Mouse (Mus musculus) left cerebral cortex, adult 18-20 months (tissue): ENCODE measurements around the gene Dennd6a. TPM values are rescaled to one million over a fixed set of nuclear protein-coding genes. Genes with fewer than 3 reads are reported as not detected.
"Not testable (repeated sequence)": the region's sequence is repeated elsewhere in the genome, so short reads cannot be mapped to it uniquely, and the experiment has no call there.

ENCODE experiments used
- DNase-seq, 2 experiments: peaks; one replicate each; pipeline ENCODE4 v3.0.0; 2021 to 2022; ENCODE audit warnings: low spot score in 2 of 2, mixed read lengths in 1 of 2
- long read RNA-seq, 2 experiments: library from polyadenylated mRNA; stranded (forward); transcript quantifications; one replicate each; pipeline ENCODE4 v2.0.0; 2021
- total RNA-seq, 2 experiments: library from RNA; stranded (reverse); gene quantifications; 2 replicates each; pipeline ENCODE4 v1.2.3; 2021

Dennd6a gene
- 10 to 100 TPM; 25.1 to 28.4 TPM for total RNA-seq
- long read RNA-seq, experiment 1, full-length matches to known transcripts = 24 of 37 reads
- long read RNA-seq, experiment 1, partial matches to known transcripts = 4 of 37 reads
- long read RNA-seq, experiment 1, other reads (novel, unspliced or antisense) = 9 of 37 reads
- long read RNA-seq, experiment 2, full-length matches to known transcripts = 17 of 20 reads
- long read RNA-seq, experiment 2, partial matches to known transcripts = 0 of 20 reads
- long read RNA-seq, experiment 2, other reads (novel, unspliced or antisense) = 3 of 20 reads

DNA sequence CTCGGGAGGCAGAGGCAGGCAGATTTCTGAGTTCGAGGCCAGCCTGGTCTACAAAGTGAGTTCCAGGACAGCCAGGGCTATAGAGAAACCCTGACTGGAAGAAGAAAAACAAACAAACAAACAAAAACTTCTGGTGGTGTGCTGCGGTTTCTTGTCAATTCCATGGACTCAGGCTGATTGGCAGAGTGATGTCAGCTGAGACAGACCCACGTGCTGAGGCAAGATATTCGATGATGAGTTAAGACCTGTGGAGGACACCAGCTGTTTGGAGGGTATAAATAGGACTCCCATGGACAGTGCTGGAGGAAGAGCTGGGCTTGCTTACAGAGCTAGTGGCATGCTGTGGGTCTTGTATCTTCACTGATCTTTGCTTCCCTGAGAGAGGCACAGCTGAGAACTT, at the start of gene Dennd6a:
Dennd6a (plus strand) TSS at position 301 of the 400 bp plus-strand sequence.
- not testable (repeated sequence) for DNase-seq

- DNase-seq = no peak
Observed at GRCm38 (mm10) chr14:26525955-26526354, 47.7 kb upstream of the Dennd6a start.

- no peak for DNase-seq
Observed at GRCm38 (mm10) chr14:26528296-26528695, 45.4 kb upstream of the Dennd6a start.

GRCm38 (mm10) chr14:26530350-26530749, 43.3 kb upstream of the Dennd6a start:
- no peak for DNase-seq

- no peak for DNase-seq
Observed at GRCm38 (mm10) chr14:26531410-26532313, 42.0 kb upstream of the Dennd6a start.

- DNase-seq = no peak
Observed at GRCm38 (mm10) chr14:26532752-26533151, 40.9 kb upstream of the Dennd6a start.

- no peak for DNase-seq
Observed at GRCm38 (mm10) chr14:26533267-26533666, 40.4 kb upstream of the Dennd6a start.

- DNase-seq = peak; percentile 30 to 44
Observed at GRCm38 (mm10) chr14:26533821-26534756, 39.6 kb upstream of the Dennd6a start.

DNA sequence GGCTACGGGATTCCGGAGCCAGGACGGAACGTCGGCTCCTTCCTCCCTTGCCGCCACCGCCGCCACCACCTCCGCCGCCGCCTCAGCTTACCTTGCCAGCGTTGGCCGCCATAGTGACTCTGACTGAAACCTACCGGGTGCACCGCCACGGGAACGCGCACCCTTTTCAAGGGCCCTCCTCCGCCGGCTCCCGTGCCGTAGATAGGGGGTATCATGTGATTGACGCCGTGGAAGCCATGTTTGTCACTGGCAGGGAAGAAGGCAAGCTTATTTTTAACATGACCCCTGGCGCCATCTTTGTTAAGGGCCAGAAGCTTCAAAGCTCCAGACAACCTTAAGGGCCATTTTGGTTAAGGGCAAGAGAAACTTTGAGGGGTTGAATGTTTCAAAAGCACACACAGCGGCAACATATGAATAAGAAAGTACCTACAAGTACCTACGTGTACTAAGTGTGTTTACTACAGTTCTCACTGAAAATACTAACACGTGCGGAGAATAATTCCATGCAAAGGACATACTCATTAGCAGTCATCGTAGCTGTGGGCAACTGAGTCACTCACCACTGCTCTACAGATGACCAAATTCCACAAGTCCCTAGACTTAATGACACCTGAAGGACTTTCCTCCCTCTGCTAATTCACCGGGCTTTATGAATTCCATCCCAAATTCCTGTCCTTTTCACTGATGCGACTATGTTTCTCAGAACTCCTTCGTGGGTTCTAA, 38.7 kb upstream of the Dennd6a start, which contains the start of gene Slmap:
Slmap (minus strand) TSS at position 175 of the 723 bp plus-strand sequence.
- DNase-seq = peak; percentile 99 to 100

DNA sequence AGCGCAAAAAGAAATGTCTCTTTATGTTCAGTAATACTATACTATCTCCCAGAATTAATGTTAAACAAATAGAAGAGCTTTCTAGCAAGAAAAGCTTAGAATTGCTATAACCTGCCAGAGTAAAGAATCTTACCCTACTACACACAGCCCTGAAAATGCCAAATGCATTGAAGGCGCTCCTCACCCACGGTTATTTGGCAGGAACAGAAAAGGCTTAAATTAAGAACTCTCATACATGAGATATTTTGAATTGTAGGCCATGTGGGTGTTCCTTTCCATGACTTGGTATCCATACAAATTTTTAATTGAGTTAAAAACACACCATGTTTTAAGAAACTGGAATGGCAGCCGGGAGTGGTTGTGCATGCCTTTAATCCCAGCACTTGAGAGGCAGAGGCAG, 34.4 kb upstream of the Dennd6a start:
- DNase-seq = peak in 1 of 2 experiments; percentile 36

DNA sequence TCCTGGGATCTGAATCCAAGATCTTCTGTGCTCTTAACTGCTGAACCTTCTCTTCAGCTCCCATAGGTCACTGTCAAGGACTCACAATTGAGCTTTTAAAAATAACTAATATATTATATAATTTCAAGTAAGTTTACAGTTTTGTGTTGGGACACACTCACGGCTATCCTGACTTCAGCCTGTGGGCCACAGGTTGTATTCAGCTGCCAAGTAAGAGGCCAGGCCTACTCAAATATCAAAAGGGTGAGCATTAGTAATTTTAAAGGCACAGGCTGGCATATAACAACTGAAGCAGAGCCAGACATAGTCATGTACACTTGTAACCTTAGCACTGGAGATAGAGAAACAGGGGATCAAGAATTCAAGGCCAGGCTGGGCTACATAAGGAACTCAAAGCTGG, 33.1 kb upstream of the Dennd6a start:
- DNase-seq = no peak

DNA sequence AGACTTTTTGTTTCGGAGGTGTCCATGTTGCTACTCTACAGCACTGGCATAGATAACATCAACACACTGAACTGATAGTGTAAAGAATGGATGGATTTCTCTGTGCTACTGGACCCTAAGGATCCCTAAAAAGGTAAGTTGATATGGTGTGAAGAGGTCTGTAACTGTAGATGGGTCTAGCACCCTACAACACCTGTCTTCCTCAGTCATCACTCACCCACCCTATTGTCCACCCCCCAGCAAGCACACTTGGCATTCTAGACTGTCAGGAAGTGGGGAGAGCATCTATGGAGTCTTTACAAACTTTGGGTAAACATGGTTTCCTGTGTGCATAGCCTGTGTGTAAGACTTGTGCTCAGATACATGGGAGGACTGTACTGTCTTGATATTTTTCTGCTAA, 31.5 kb upstream of the Dennd6a start:
- DNase-seq = no peak

DNA sequence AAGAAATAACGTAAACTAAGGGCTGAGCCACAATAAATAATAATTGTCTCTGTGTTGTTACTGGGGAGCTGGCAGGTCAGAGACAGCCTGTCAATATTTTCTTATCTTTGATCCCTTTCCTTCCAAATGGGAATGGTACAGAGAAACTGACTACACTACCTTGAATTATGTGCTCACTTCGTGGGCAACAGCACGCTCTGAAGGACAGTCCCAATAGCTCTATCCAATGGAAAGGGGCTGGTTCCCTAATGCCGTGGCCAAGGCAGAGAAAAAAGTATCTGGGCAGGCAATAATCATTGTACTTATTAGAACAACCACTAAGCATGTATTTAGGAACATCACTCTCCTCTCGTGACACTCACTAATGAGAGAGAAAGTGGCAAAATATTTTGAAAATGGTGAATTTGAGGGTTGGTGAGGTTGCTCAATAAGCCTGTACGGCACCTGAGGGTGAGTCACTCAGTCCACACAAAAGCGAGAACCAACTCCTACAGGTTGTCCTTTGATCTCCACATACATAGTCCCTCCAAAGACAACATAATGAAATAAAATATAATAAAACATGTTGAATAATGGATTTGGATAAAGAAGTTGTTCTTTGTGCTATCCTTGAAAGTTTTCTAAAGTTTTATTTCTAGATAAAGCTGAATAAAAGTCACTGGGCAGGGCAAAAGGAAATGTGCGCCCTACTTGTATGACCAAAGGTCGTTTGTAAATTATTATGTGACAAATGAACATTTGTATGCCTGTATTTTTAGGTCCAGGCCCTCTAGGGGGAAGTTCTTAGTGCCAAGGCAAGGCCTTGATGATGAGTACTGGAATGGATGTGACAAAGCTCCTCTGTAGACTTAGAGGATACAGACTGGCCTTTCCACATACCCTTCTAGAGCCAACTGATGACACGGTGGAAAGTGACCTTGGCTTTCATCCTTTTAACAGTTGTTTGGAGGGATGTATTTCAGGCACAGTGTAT, 25.9 kb upstream of the Dennd6a start:
- DNase-seq = no peak

GRCm38 (mm10) chr14:26550712-26551111, 22.9 kb upstream of the Dennd6a start:
- no peak for DNase-seq

GRCm38 (mm10) chr14:26552441-26552840, 21.2 kb upstream of the Dennd6a start:
- no peak for DNase-seq

GRCm38 (mm10) chr14:26552853-26553252, 20.8 kb upstream of the Dennd6a start:
- no peak for DNase-seq

DNA sequence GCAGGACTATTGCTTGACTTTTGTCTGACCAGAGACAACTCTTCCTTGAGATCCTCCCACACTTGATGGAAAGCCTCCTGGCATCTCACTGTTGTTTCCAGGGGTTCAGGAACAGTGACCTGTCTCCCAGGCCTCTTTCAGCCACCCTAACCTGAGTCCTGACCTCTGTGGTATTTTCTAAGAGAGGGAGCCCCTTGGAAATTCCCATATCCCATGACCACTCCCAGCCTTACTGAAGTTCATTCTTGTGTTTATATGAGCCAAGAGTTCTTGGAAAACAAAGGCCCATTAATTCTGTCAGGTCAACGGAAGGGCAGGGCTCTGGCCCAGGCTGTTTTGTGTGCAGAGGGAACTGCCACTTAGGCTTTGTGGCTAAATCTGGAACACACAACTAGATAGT, 16.1 kb upstream of the Dennd6a start:
- no peak for DNase-seq

GRCm38 (mm10) chr14:26558536-26558935, 15.1 kb upstream of the Dennd6a start:
- DNase-seq = peak; percentile 55 to 56

GRCm38 (mm10) chr14:26562247-26562646, 11.4 kb upstream of the Dennd6a start:
- DNase-seq = no peak
